Mouse (Mus musculus): ENCODE measurements around the gene Mink1.

Gene Mink1

GRCm38 (mm10) chr11:70655571-70656455 lies 93.1 kb downstream of the Mink1 start:
- peak; percentile 67 for DNase-seq

- DNase-seq = peak; percentile 41
Measured at GRCm38 (mm10) chr11:70656456-70656927, 93.8 kb downstream of the Mink1 start.

GRCm38 (mm10) chr11:70656964-70657363 lies 94.3 kb downstream of the Mink1 start, which contains the start of gene Eno3:
TSS of gene Eno3 (plus strand) at chr11:70657202.
- no peak for DNase-seq

GRCm38 (mm10) chr11:70657573-70657972 lies 94.9 kb downstream of the Mink1 start:
- no peak for DNase-seq

GRCm38 (mm10) chr11:70657991-70658390 lies 95.3 kb downstream of the Mink1 start:
- DNase-seq = no peak

- no peak for DNase-seq
Measured at GRCm38 (mm10) chr11:70658521-70658920, 95.8 kb downstream of the Mink1 start.

- no peak for DNase-seq
Measured at GRCm38 (mm10) chr11:70658942-70659341, 96.3 kb downstream of the Mink1 start.

- no peak for DNase-seq
Measured at GRCm38 (mm10) chr11:70660571-70660970, 97.9 kb downstream of the Mink1 start.

GRCm38 (mm10) chr11:70663101-70663500 lies 100.4 kb downstream of the Mink1 start:
- DNase-seq = no peak

- no peak for DNase-seq
Measured at GRCm38 (mm10) chr11:70663957-70664356, 101.3 kb downstream of the Mink1 start.
